Mouse (Mus musculus) limb, embryonic 10.5 days (tissue): ENCODE measurements around the gene Celf3. TPM values are rescaled to one million over a fixed set of nuclear protein-coding genes. Genes with fewer than 3 reads are reported as not detected.

Source experiments
- DNase-seq: peaks from one replicate; pipeline ENCODE4 v3.0.0-alpha.2; 2017; ENCODE audit warnings: low spot score
- H3K27ac ChIP-seq: fragments of 300-500 bp; sonication (generic); 2 replicates; pipeline ENCODE4 v1.5.1; 2016; ENCODE audit warnings: mild to moderate bottlenecking
- H3K27me3 ChIP-seq: fragments of 300-500 bp; sonication (generic); 2 replicates; pipeline ENCODE4 v1.6.1; 2016; ENCODE audit warnings: low read depth, mild to moderate bottlenecking; ENCODE audit not compliant: poor library complexity, severe bottlenecking
- H3K36me3 ChIP-seq: fragments of 300-500 bp; sonication (generic); 2 replicates; pipeline ENCODE4 v1.6.1; 2016; ENCODE audit warnings: mild to moderate bottlenecking, moderate library complexity
- H3K4me1 ChIP-seq: fragments of 300-500 bp; sonication (generic); 2 replicates; pipeline ENCODE4 v1.6.1; 2016
- H3K4me3 ChIP-seq: fragments of 300-500 bp; sonication (generic); 2 replicates; pipeline ENCODE4 v1.5.1; 2016; ENCODE audit warnings: mild to moderate bottlenecking, moderate library complexity
- H3K9me3 ChIP-seq: fragments of 300-500 bp; sonication (generic); replicated peaks from 2 replicates; pipeline ENCODE4 v1.6.1; 2016; ENCODE audit warnings: mild to moderate bottlenecking
- WGBS: fragments of 180-500 bp; shearing (Covaris S2); methylation state at CpG from one replicate; pipeline ENCODE4 v1.1.7; 2016; 5-methylcytosine and 5-hydroxymethylcytosine counted together
- polyA plus RNA-seq: library from polyadenylated mRNA; unstranded; fragments of >200 nt; fragmentation: Nextera tagmentation; extraction: Ambion mirVana; gene quantifications from 2 replicates; pipeline ENCODE4 v1.2.1, GENCODE M21; 2016

The Celf3 gene
- polyA plus RNA-seq, 1 experiment from 2014 or later, result 1.5 TPM

GRCm38 (mm10) chr3:94482764-94483385 lies 4.8 kb downstream of the Celf3 start:
- H3K9me3 ChIP-seq, result no peaks in the 10 kb centered on the region
- DNase-seq, result no peak
- peaks cover 43% of the 10 kb centered on the region for H3K27me3 ChIP-seq
- H3K4me3 ChIP-seq, result no peak overlapping the region
- 83% methylated on average over 17 of the region's 17 CpGs for WGBS
- peaks cover 59% of the 10 kb centered on the region for H3K4me1 ChIP-seq
- no peak overlapping the region for H3K27ac ChIP-seq
- H3K36me3 ChIP-seq, result no peaks in the 10 kb centered on the region

GRCm38 (mm10) chr3:94483790-94484439 lies 5.8 kb downstream of the Celf3 start:
- peak; percentile 82 for DNase-seq
- WGBS, result 23% methylated on average over 20 of the region's 20 CpGs

GRCm38 (mm10) chr3:94485922-94486321 lies 7.8 kb downstream of the Celf3 start:
- H3K4me1 ChIP-seq, result peaks cover 31% of the 10 kb centered on the region
- H3K27ac ChIP-seq, result no peak overlapping the region
- 82% methylated on average over 7 of the region's 7 CpGs for WGBS
- peaks cover 12% of the 10 kb centered on the region for H3K27me3 ChIP-seq
- no peak overlapping the region for H3K4me3 ChIP-seq
- no peak for DNase-seq
- H3K9me3 ChIP-seq, result no peaks in the 10 kb centered on the region
- 0 out of 2 replicates have a peak, but pooled peaks cover 3% of the 10 kb centered on the region for H3K36me3 ChIP-seq

More at GRCm38 (mm10) chr3:94483790-94484439, 5.8 kb downstream of the Celf3 start:
- Histone ChIP-seq H3K27me3 (peaks cover 32% of the 10 kb centered on the region), H3K4me3 (no peak overlapping the region), H3K36me3 (no peaks in the 10 kb centered on the region), H3K9me3 (no peaks in the 10 kb centered on the region), H3K27ac (no peak overlapping the region), H3K4me1 (peaks cover 49% of the 10 kb centered on the region)

- H3K36me3 ChIP-seq, result peaks cover 6% of the 10 kb centered on the region; the same call in 1 of the 2 replicates
- peaks cover 31% of the 10 kb centered on the region for H3K4me1 ChIP-seq
- DNase-seq, result no peak
- H3K27ac ChIP-seq, result no peak overlapping the region
- H3K27me3 ChIP-seq, result no peaks in the 10 kb centered on the region
- 81% methylated on average over 6 of the region's 6 CpGs for WGBS
- H3K4me3 ChIP-seq, result no peak overlapping the region
- no peaks in the 10 kb centered on the region for H3K9me3 ChIP-seq
Measured at GRCm38 (mm10) chr3:94487581-94487980, 9.5 kb downstream of the Celf3 start.

- H3K4me1 ChIP-seq, result no peaks in the 10 kb centered on the region
- H3K9me3 ChIP-seq, result no peaks in the 10 kb centered on the region
- DNase-seq, result no peak
- no peak overlapping the region for H3K27ac ChIP-seq
- 88% methylated on average over 4 of the region's 4 CpGs for WGBS
- H3K27me3 ChIP-seq, result no peaks in the 10 kb centered on the region
- no peak overlapping the region for H3K4me3 ChIP-seq
- H3K36me3 ChIP-seq, result peaks cover 71% of the 10 kb centered on the region
Measured at GRCm38 (mm10) chr3:94497162-94497561, 19.1 kb downstream of the Celf3 start.

GRCm38 (mm10) chr3:94502243-94502642 lies 24.1 kb downstream of the Celf3 start:
- Histone ChIP-seq H3K4me1 (no peaks in the 10 kb centered on the region), H3K27me3 (no peaks in the 10 kb centered on the region), H3K9me3 (no peaks in the 10 kb centered on the region), H3K4me3 (no peak overlapping the region), H3K36me3 (peaks cover 63% of the 10 kb centered on the region), H3K27ac (no peak overlapping the region)
- DNase-seq, result no peak
- WGBS, result 80% methylated on average over 3 of the region's 3 CpGs

- Histone ChIP-seq H3K4me1 (no peaks in the 10 kb centered on the region), H3K36me3 (peaks cover 63% of the 10 kb centered on the region), H3K4me3 (no peak overlapping the region), H3K9me3 (no peaks in the 10 kb centered on the region), H3K27me3 (no peaks in the 10 kb centered on the region), H3K27ac (no peak overlapping the region)
- WGBS, result 98% methylated on average over 1 of the region's 1 CpGs
- no peak for DNase-seq
Measured at GRCm38 (mm10) chr3:94506664-94507063, 28.6 kb downstream of the Celf3 start.

GRCm38 (mm10) chr3:94526731-94527130 lies 48.6 kb downstream of the Celf3 start:
- Histone ChIP-seq H3K27ac (no peak overlapping the region), H3K9me3 (no peaks in the 10 kb centered on the region), H3K27me3 (no peaks in the 10 kb centered on the region), H3K36me3 (peaks cover 62% of the 10 kb centered on the region), H3K4me3 (no peak overlapping the region), H3K4me1 (no peaks in the 10 kb centered on the region)
- 60% methylated on average over 2 of the region's 2 CpGs for WGBS
- no peak for DNase-seq

- no peak overlapping the region for H3K27ac ChIP-seq
- H3K36me3 ChIP-seq, result peaks cover 26% of the 10 kb centered on the region
- no peaks in the 10 kb centered on the region for H3K27me3 ChIP-seq
- no peaks in the 10 kb centered on the region for H3K9me3 ChIP-seq
- no peak overlapping the region for H3K4me3 ChIP-seq
- no peak for DNase-seq
- H3K4me1 ChIP-seq, result no peaks in the 10 kb centered on the region
Measured at GRCm38 (mm10) chr3:94533968-94534367, 55.9 kb downstream of the Celf3 start.

GRCm38 (mm10) chr3:94537187-94537586 lies 59.1 kb downstream of the Celf3 start:
- 95% methylated on average over 3 of the region's 3 CpGs for WGBS
- no peak for DNase-seq
- Histone ChIP-seq H3K27ac (no peak overlapping the region), H3K4me1 (no peaks in the 10 kb centered on the region), H3K9me3 (no peaks in the 10 kb centered on the region), H3K36me3 (peaks cover 17% of the 10 kb centered on the region), H3K4me3 (no peak overlapping the region), H3K27me3 (no peaks in the 10 kb centered on the region)

Other genes starting within 250 kb of the Celf3 start
- gene Gm4778, start 214.3 kb upstream of the Celf3 start, polyA plus RNA-seq, result not detected in 2 replicates
- gene Them4, start 168.2 kb upstream of the Celf3 start, polyA plus RNA-seq, result 7.2 and 7.7 TPM in 2 replicates
- gene Them5, start 136.2 kb upstream of the Celf3 start, polyA plus RNA-seq, result not detected in 2 replicates
- 0.15 and 0.54 TPM in 2 replicates for gene C2cd4d, start 115.9 kb upstream of the Celf3 start, polyA plus RNA-seq
- 0.15 TPM in 1 of 2 replicates, not detected in the other for gene Rorc, start 105.5 kb upstream of the Celf3 start, polyA plus RNA-seq
- not detected in 2 replicates for gene Lingo4, start 79.8 kb upstream of the Celf3 start, polyA plus RNA-seq
- gene Tdrkh, start 65.0 kb upstream of the Celf3 start, polyA plus RNA-seq, result 5.1 and 6.6 TPM in 2 replicates
- gene Mrpl9, start 35.0 kb upstream of the Celf3 start, polyA plus RNA-seq, result 71.0 and 77.8 TPM in 2 replicates
- 0.29 and 0.51 TPM in 2 replicates for gene Oaz3, start 34.4 kb upstream of the Celf3 start, polyA plus RNA-seq
- 1.4 and 1.8 TPM in 2 replicates for gene Riiad1, start 2.0 kb downstream of the Celf3 start, polyA plus RNA-seq
- gene Snx27, start 104.4 kb downstream of the Celf3 start, polyA plus RNA-seq, result 45.5 and 46.2 TPM in 2 replicates
- not detected in 2 replicates for gene Gm10972, start 164.8 kb downstream of the Celf3 start, polyA plus RNA-seq
- 4.1 and 4.5 TPM in 2 replicates for gene Tuft1, start 180.6 kb downstream of the Celf3 start, polyA plus RNA-seq
- gene Selenbp2, start 215.3 kb downstream of the Celf3 start, polyA plus RNA-seq, result 0.60 TPM in 1 of 2 replicates, not detected in the other